Mouse (Mus musculus): ENCODE measurements at regions not wholly inside any gene's neighbourhood (a gene's known extent, or its start where the extent isn't known, plus 50 kb on each side); places are given as distances from the start of the nearest gene placed in this dataset.
A peak's percentile ranks its signal among the peaks of the same experiment; 100 is the strongest.

GRCm38 (mm10) chr4:124012406-124012805 lies 94.6 kb upstream of the 4930535I16Rik start:
- TF ChIP-seq CTCF (IDR thresholded peaks at IDR 0.05), result no peak
- DNase-seq (ENCODE audit: low read depth, low spot score) (no peak), ATAC-seq (no peak)
- in situ Hi-C loops (cut with MboI; ENCODE audit: low pct_unique_long_range_greater_than_20kb), result no loop called here
- ChIA-PET CTCF (no interaction called here), POLR2A (no interaction called here)
- H3K27me3 ChIP-seq, result peaks cover 5% of the 10 kb centered on the region

GRCm38 (mm10) chr4:124008725-124009124 lies 90.9 kb upstream of the 4930535I16Rik start:
- ATAC-seq, result no peak
- ChIA-PET CTCF (no interaction called here), POLR2A (interaction anchor here (0.7 kb wide), 1 partner anchor 133 kb away, joined by 3 read pairs; no protein-coding TSS in a partner anchor)
- in situ Hi-C loops (cut with MboI; ENCODE audit: low pct_unique_long_range_greater_than_20kb), result no loop called here
- peaks cover 3% of the 10 kb centered on the region for H3K27me3 ChIP-seq
- DNase-seq (ENCODE audit: low read depth, low spot score), result no peak
- no peak for TF ChIP-seq CTCF (IDR thresholded peaks at IDR 0.05)

GRCm38 (mm10) chr4:124005626-124006315 lies 87.9 kb upstream of the 4930535I16Rik start:
- TF ChIP-seq CTCF (IDR thresholded peaks at IDR 0.05), result no peak
- ChIA-PET POLR2A (no interaction called here), CTCF (no interaction called here)
- DNase-seq (ENCODE audit: low read depth, low spot score) (peak; percentile 24), ATAC-seq (no peak)
- no peaks in the 10 kb centered on the region for H3K27me3 ChIP-seq
- in situ Hi-C loops (cut with MboI; ENCODE audit: low pct_unique_long_range_greater_than_20kb), result no loop called here

- in situ Hi-C loops (cut with MboI; ENCODE audit: low pct_unique_long_range_greater_than_20kb), result no loop called here
- DNase-seq (ENCODE audit: low read depth, low spot score) (no peak), ATAC-seq (no peak)
- no peaks in the 10 kb centered on the region for H3K27me3 ChIP-seq
- TF ChIP-seq CTCF (IDR thresholded peaks at IDR 0.05), result no peak
- ChIA-PET POLR2A (no interaction called here), CTCF (no interaction called here)
These were observed 84.9 kb upstream of the 4930535I16Rik start for GRCm38 (mm10) chr4:124002760-124003159.

GRCm38 (mm10) chr4:124002105-124002504 lies 84.3 kb upstream of the 4930535I16Rik start:
- in situ Hi-C loops (cut with MboI; ENCODE audit: low pct_unique_long_range_greater_than_20kb), result no loop called here

GRCm38 (mm10) chr4:123995815-123996214 lies 78.0 kb upstream of the 4930535I16Rik start:
- no peak for ATAC-seq
- in situ Hi-C loops (cut with MboI; ENCODE audit: low pct_unique_long_range_greater_than_20kb), result no loop called here
- ChIA-PET POLR2A (no interaction called here), CTCF (no interaction called here)
- DNase-seq (ENCODE audit: low read depth, low spot score), result no peak
- no peak for TF ChIP-seq CTCF (IDR thresholded peaks at IDR 0.05)
- peaks cover 6% of the 10 kb centered on the region for H3K27me3 ChIP-seq

More at GRCm38 (mm10) chr4:124002105-124002504, 84.3 kb upstream of the 4930535I16Rik start:
- ChIA-PET CTCF (interaction anchor here (1.3 kb wide), 1 partner anchor 9 kb away, joined by 3 read pairs; no protein-coding TSS in a partner anchor), POLR2A (no interaction called here)
- no peaks in the 10 kb centered on the region for H3K27me3 ChIP-seq
- no peak for DNase-seq (ENCODE audit: low read depth, low spot score)
- TF ChIP-seq CTCF (IDR thresholded peaks at IDR 0.05), result no peak
- ATAC-seq, result no peak

- no peak for TF ChIP-seq CTCF (IDR thresholded peaks at IDR 0.05)
- no peak for ATAC-seq
- H3K27me3 ChIP-seq, result peaks cover 12% of the 10 kb centered on the region
- in situ Hi-C loops (cut with MboI; ENCODE audit: low pct_unique_long_range_greater_than_20kb), result no loop called here
- CTCF ChIA-PET, result no interaction called here
- POLR2A ChIA-PET, result no interaction called here
- no peak for DNase-seq (ENCODE audit: low read depth, low spot score)
These were observed 73.4 kb upstream of the 4930535I16Rik start for GRCm38 (mm10) chr4:123991223-123991622.

GRCm38 (mm10) chr4:123990293-123991185 lies 72.7 kb upstream of the 4930535I16Rik start:
- peak; percentile 53 for DNase-seq (ENCODE audit: low read depth, low spot score)
- peak; percentile 89 for ATAC-seq
- peaks cover 12% of the 10 kb centered on the region for H3K27me3 ChIP-seq
- in situ Hi-C loops (cut with MboI; ENCODE audit: low pct_unique_long_range_greater_than_20kb), result no loop called here
- ChIA-PET CTCF (no interaction called here), POLR2A (no interaction called here)
- TF ChIP-seq CTCF (IDR thresholded peaks at IDR 0.05), result no peak
